Mouse (Mus musculus) urinary bladder, postnatal 10 days (tissue): ENCODE measurements around the gene Vmn2r59.
"Not testable (repeated sequence)": the region's sequence is repeated elsewhere in the genome, so short reads cannot be mapped to it uniquely, and the experiment has no call there.

ENCODE experiments used
- DNase-seq: peaks from one replicate; pipeline ENCODE4 v3.0.0; 2022; ENCODE audit warnings: low spot score

The Vmn2r59 gene

GRCm38 (mm10) chr7:42058923-42059322 lies at the start of gene Vmn2r59:
Gene Vmn2r59, minus strand, starts transcription at chr7:42059023.
- no peak for DNase-seq

DNA sequence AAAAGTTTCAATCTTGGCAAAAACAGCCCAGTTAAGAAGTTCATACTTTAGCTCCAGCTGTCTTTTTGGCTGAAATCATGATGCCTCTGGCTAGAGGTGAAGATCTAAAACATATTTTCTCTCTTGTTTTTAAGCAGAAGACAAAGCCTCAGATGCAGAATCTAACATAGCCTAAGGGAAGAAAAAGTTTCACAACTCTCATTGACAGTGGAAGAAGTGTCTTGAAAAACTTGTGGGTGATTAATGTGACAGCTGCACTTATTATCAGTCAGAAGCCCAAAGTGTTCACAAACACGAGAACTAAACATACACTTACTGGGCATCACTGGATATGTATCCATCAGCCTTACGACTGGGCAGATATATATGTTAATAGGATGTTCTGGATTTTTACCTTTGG lies 48.6 kb upstream of the Vmn2r59 start, which contains the start of gene Vmn2r60:
Vmn2r60 (plus strand) TSS at position 301 of the 400 bp plus-strand sequence.
- no peak for DNase-seq

DNA sequence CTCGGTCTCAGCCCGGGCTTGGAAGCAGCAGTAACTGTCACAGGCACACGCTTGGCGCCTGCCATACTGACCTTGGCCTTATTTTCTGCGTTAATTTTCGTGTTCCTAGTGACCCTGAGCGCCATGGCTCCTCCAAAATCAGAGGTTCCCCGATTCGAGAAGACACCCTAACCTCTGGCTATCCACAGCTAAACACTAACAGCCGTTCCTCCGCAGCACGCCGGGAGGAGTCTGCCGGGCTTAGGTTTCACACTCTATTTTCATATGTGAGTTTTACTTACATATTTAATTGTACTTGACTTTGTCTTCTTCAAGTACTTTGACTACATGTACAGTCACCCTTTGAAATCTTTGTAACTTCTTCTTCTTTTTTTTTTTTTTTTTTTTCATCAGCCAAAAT lies 48.2 kb upstream of the Vmn2r59 start:
- not testable (repeated sequence) for DNase-seq
